Mouse (Mus musculus) midbrain, embryonic 16.5 days (tissue): ENCODE measurements around the gene Scn1b. TPM values are rescaled to one million over a fixed set of nuclear protein-coding genes. Genes with fewer than 3 reads are reported as not detected.

ENCODE experiments used
- ATAC-seq: fragments of 200-750 bp; cut with Nextera tagmentation; 2 replicates; pipeline ENCODE4 v1.8.0; 2017; ENCODE audit warnings: moderate TSS enrichment
- H3K27ac ChIP-seq: fragments of 300-500 bp; sonication (generic); 2 replicates; pipeline ENCODE4 v1.5.1; 2014; ENCODE audit warnings: mild to moderate bottlenecking, low read length, mixed read lengths
- H3K27me3 ChIP-seq: fragments of 300-500 bp; sonication (generic); 2 replicates; pipeline ENCODE4 v1.6.1; 2014; ENCODE audit warnings: low read depth, low read length, mixed read lengths; ENCODE audit not compliant: control insufficient read depth, insufficient read depth
- H3K36me3 ChIP-seq: fragments of 300-500 bp; sonication (generic); 2 replicates; pipeline ENCODE4 v1.6.1; 2014; ENCODE audit warnings: mild to moderate bottlenecking, low read length, moderate library complexity, mixed read lengths; ENCODE audit not compliant: control insufficient read depth, insufficient read depth
- H3K4me1 ChIP-seq: fragments of 300-500 bp; sonication (generic); 2 replicates; pipeline ENCODE4 v1.6.1; 2014; ENCODE audit warnings: mild to moderate bottlenecking, low read length, mixed read lengths; ENCODE audit not compliant: control insufficient read depth, insufficient read depth
- H3K4me2 ChIP-seq: fragments of 300-500 bp; sonication (generic); 2 replicates; pipeline ENCODE4 v1.6.1; 2014; ENCODE audit warnings: mild to moderate bottlenecking, low read length, mixed read lengths
- H3K4me3 ChIP-seq: fragments of 300-500 bp; sonication (generic); 2 replicates; pipeline ENCODE4 v1.5.1; 2014; ENCODE audit warnings: low read depth, mild to moderate bottlenecking, low read length, moderate library complexity, mixed read lengths
- H3K9ac ChIP-seq: fragments of 300-500 bp; sonication (generic); 2 replicates; pipeline ENCODE4 v1.6.1; 2014; ENCODE audit warnings: low read depth, low read length, mixed read lengths
- H3K9me3 ChIP-seq: fragments of 300-500 bp; sonication (generic); replicated peaks from 2 replicates; pipeline ENCODE4 v1.6.1; 2014; ENCODE audit warnings: mild to moderate bottlenecking, low read length, mixed read lengths; ENCODE audit not compliant: control insufficient read depth, poor library complexity, severe bottlenecking
- WGBS: fragments of 180-500 bp; shearing (Covaris S2); extraction: QIAGEN DNeasy Blood & Tissue Kit; methylation state at CpG from one replicate; pipeline ENCODE4 v1.1.7; 2014; 5-methylcytosine and 5-hydroxymethylcytosine counted together
- polyA plus RNA-seq: library from polyadenylated mRNA; unstranded; fragments of >200 nt; fragmentation: Nextera tagmentation; extraction: Ambion mirVana; gene quantifications from 2 replicates; pipeline ENCODE4 v1.2.1, GENCODE M21; 2015

Gene Scn1b
- polyA plus RNA-seq, 1 experiment from 2014 or later = 12.2 TPM

- Histone ChIP-seq H3K4me1 (peaks cover 4% of the 10 kb centered on the region; the same call in 1 of the 2 replicates), H3K27me3 (no peaks in the 10 kb centered on the region), H3K4me3 (no peak overlapping the region), H3K4me2 (no peak overlapping the region), H3K9me3 (no peaks in the 10 kb centered on the region), H3K9ac (no peak overlapping the region), H3K27ac (no peak overlapping the region), H3K36me3 (no peaks in the 10 kb centered on the region)
- WGBS = 86% methylated on average over 14 of the region's 14 CpGs
- ATAC-seq = no peak
Observed at GRCm38 (mm10) chr7:31100786-31101185, 26.0 kb downstream of the Scn1b start.

GRCm38 (mm10) chr7:31099612-31099982 is 27.2 kb downstream of the Scn1b start:
- no peak for ATAC-seq
- Histone ChIP-seq H3K9ac (no peak overlapping the region), H3K4me1 (peaks cover 4% of the 10 kb centered on the region; the same call in 1 of the 2 replicates), H3K36me3 (no peaks in the 10 kb centered on the region), H3K27ac (no peak overlapping the region), H3K9me3 (no peaks in the 10 kb centered on the region), H3K4me3 (no peak overlapping the region), H3K27me3 (no peaks in the 10 kb centered on the region), H3K4me2 (no peak overlapping the region)
- WGBS = 89% methylated on average over 6 of the region's 6 CpGs

- H3K9me3 ChIP-seq = no peaks in the 10 kb centered on the region
- no peak overlapping the region for H3K4me3 ChIP-seq
- H3K9ac ChIP-seq = no peak overlapping the region
- H3K27me3 ChIP-seq = no peaks in the 10 kb centered on the region
- peaks cover 4% of the 10 kb centered on the region; the same call in 1 of the 2 replicates for H3K4me1 ChIP-seq
- no peak overlapping the region for H3K27ac ChIP-seq
- ATAC-seq = 0 out of 2 replicates have a peak, but pooled peaks have one; percentile 24
- no peaks in the 10 kb centered on the region for H3K36me3 ChIP-seq
- H3K4me2 ChIP-seq = no peak overlapping the region
- 82% methylated on average over 22 of the region's 22 CpGs for whole genome bisulfite sequencing
Observed at GRCm38 (mm10) chr7:31098697-31099611, 27.8 kb downstream of the Scn1b start.

GRCm38 (mm10) chr7:31097583-31098248 is 29.1 kb downstream of the Scn1b start:
- H3K4me3 ChIP-seq = peak overlapping the region; percentile 13; the same call in 1 of the 2 replicates
- ATAC-seq = peak; percentile 94
- no peaks in the 10 kb centered on the region for H3K9me3 ChIP-seq
- no peaks in the 10 kb centered on the region for H3K36me3 ChIP-seq
- no peaks in the 10 kb centered on the region for H3K27me3 ChIP-seq
- H3K9ac ChIP-seq = peak overlapping the region; percentile 43; the same call in 1 of the 2 replicates
- H3K27ac ChIP-seq = no peak overlapping the region
- H3K4me1 ChIP-seq = peaks cover 4% of the 10 kb centered on the region; the same call in 1 of the 2 replicates
- WGBS = 40% methylated on average over 20 of the region's 20 CpGs
- peak overlapping the region; percentile 46 for H3K4me2 ChIP-seq

GRCm38 (mm10) chr7:31096892-31097564 is 29.8 kb downstream of the Scn1b start:
- H3K9ac ChIP-seq = no peak overlapping the region
- peaks cover 4% of the 10 kb centered on the region; the same call in 1 of the 2 replicates for H3K4me1 ChIP-seq
- H3K36me3 ChIP-seq = no peaks in the 10 kb centered on the region
- ATAC-seq = no peak
- no peaks in the 10 kb centered on the region for H3K27me3 ChIP-seq
- H3K9me3 ChIP-seq = no peaks in the 10 kb centered on the region
- no peak overlapping the region for H3K4me2 ChIP-seq
- no peak overlapping the region for H3K4me3 ChIP-seq
- WGBS = 71% methylated on average over 9 of the region's 9 CpGs
- H3K27ac ChIP-seq = no peak overlapping the region

- 24% methylated on average over 11 of the region's 12 CpGs for WGBS
- Histone ChIP-seq H3K4me2 (no peak overlapping the region), H3K9me3 (no peaks in the 10 kb centered on the region), H3K27ac (no peak overlapping the region), H3K27me3 (no peaks in the 10 kb centered on the region), H3K36me3 (no peaks in the 10 kb centered on the region), H3K4me3 (no peak overlapping the region), H3K9ac (no peak overlapping the region), H3K4me1 (peaks cover 4% of the 10 kb centered on the region; the same call in 1 of the 2 replicates)
- ATAC-seq = no peak
Observed at GRCm38 (mm10) chr7:31094774-31095501, 31.9 kb downstream of the Scn1b start.

GRCm38 (mm10) chr7:31089721-31090120 is 37.1 kb downstream of the Scn1b start:
- no peaks in the 10 kb centered on the region for H3K27me3 ChIP-seq
- no peak overlapping the region for H3K4me3 ChIP-seq
- no peaks in the 10 kb centered on the region for H3K4me1 ChIP-seq
- H3K4me2 ChIP-seq = no peak overlapping the region
- H3K9me3 ChIP-seq = no peaks in the 10 kb centered on the region
- no peak overlapping the region for H3K9ac ChIP-seq
- H3K36me3 ChIP-seq = no peaks in the 10 kb centered on the region
- ATAC-seq = no peak
- no peak overlapping the region for H3K27ac ChIP-seq
- WGBS = 83% methylated on average over 2 of the region's 2 CpGs

- Histone ChIP-seq H3K4me1 (no peaks in the 10 kb centered on the region), H3K9ac (no peak overlapping the region), H3K27me3 (no peaks in the 10 kb centered on the region), H3K4me2 (no peak overlapping the region), H3K4me3 (no peak overlapping the region), H3K36me3 (no peaks in the 10 kb centered on the region), H3K9me3 (no peaks in the 10 kb centered on the region), H3K27ac (no peak overlapping the region)
- ATAC-seq = no peak
- 55% methylated on average over 3 of the region's 3 CpGs for WGBS
Observed at GRCm38 (mm10) chr7:31088206-31088605, 38.6 kb downstream of the Scn1b start.
